Mouse (Mus musculus): ENCODE results near the gene Lmtk2.

Lmtk2 gene

GRCm38 (mm10) chr5:144218061-144218460 is 117.8 kb downstream of the Lmtk2 start:
- DNase-seq (ENCODE audit: low spot score), result no peak

DNA sequence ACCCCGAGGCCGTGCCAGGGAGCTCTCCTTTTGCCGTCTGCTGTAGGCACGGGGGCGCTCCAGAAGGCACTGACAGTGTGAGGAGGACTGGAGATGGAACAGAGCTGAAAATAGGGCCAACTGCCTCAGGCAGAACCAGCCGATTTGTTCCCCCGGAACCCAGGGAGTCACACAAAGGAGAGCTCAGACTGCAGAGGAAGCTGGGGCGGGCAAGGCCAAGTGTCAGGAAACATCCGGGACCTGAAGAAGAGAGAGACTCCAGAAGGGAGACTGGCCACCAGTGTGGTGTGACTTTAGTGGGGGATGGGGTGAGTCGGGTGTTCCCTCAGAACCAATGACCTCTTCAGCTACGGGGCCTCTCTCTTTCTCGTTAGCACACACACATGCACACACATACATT is 119.1 kb downstream of the Lmtk2 start:
- no peak for DNase-seq (ENCODE audit: low spot score)

DNA sequence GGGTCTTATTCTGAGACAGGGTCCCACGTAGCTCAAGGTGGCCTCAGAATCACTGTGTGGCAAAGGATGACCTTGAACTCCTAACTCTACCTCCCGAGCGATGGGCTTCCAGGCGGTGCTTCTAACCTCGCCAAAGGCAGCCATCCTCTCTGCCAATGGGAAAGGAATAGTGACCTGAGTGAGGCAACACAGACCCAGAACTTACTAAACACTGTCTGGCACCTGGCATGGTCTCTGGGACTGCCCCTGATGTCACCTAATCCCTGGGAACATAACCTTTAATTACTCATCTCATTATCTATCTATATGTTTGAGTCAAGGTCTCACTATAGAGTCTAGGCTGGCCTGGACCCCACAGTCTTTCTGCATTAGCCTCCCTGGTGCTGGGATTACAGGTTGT is 119.7 kb downstream of the Lmtk2 start:
- DNase-seq (ENCODE audit: low spot score), result no peak

GRCm38 (mm10) chr5:144221305-144221704 is 121.1 kb downstream of the Lmtk2 start:
- DNase-seq (ENCODE audit: low spot score), result no peak

DNA sequence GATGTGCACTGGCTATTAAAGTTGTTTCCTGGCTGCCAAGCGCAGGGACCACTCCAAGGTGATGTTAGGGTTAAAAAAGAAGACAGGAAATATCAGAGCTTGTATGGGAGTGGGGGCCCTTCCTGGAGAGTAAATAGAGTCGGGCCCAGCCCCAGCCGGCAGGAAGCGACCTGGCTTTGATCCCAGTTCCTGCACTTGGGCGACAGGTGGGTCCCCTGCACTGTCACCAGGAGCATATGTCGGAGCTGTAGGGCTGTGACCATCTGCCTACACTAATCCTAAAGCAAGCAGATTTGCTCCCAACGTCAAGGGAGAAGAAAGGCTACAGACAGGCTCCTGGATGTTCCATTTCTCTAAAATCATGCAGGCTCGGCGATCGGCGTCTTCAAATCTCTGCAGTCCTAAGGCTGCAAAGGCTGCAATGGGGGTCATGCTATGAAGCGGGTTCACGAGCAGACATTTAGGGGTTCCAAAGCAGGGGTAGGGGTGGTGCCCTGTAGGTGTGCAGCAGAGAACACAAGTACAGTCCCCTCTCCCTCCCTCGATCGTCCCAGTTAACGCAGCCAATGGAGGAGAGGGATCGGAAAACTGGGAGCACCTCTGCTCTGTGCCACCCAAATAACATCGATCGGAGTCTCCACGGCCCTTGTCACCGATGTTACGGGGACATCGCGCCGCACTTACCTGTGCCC is 122.7 kb downstream of the Lmtk2 start:
- DNase-seq (ENCODE audit: low spot score), result no peak

GRCm38 (mm10) chr5:144223503-144223862 is 123.2 kb downstream of the Lmtk2 start, which contains the start of gene Tecpr1:
TSS of gene Tecpr1 (minus strand) at chr5:144223615.
- DNase-seq (ENCODE audit: low spot score), result peak; percentile 90

DNA sequence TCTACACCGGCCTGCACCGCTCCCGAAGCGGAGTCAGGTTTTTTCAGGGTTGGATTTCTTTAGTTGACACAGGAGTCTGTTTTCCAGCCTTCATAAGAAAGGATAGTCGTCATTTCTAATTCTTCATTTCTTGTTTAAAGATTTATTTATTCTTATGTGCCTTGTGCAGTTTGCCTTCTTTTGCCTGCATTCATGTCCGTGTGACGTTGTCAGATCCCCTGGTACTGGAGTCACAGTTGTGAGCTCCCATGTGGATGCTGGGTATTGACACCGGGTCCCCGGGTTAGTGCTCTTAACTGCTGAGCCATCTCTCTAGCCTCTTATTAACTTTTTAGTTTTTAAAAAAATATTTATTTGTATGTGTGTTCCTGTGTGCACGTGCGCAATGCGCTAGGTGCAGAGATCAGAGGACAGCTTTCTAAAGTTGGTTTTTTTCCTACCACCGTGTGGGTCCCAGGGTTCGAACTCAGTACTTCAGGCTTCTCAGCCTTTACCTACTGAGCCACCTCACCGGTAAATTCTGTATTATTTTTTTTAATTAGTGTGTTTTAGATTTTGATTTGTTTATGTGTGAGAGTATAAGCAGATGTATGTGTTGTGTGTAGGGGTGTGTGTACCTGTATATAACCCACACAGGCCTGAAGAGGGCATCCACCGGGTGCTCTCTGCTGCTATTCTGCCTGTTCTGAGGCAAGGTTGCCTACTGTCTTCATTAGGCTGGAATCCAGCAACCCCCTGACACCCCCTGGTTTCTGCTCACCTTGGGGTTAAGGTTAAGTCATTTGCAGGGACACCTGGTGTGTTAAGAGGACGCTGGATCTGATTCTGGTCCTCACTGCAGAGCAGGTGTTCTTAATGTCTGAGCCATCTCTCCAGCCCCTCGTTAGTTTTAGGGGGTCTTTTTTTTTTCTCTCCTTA is 123.9 kb downstream of the Lmtk2 start:
- DNase-seq (ENCODE audit: low spot score), result no peak

GRCm38 (mm10) chr5:144226220-144226619 is 126.0 kb downstream of the Lmtk2 start:
- DNase-seq (ENCODE audit: low spot score), result no peak

DNA sequence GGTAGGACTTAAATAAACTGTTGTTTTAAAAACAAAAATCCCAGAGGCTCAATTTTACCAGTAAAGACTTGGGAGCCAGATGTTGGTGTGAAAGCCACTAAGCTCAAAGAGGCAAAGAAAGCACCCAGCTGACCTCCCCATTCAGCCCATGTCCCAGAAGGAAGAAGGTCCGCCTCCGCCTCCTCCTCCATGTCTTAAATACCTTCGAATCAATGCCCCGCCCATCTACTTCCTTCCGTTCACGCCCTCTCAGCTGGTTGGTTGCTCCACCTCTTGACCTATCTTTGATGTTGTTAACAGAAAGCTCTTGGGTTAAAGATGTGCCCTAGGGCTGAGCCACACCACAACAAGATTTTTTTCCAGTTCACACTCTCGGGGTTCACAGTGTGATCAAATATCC is 130.0 kb downstream of the Lmtk2 start:
- no peak for DNase-seq (ENCODE audit: low spot score)

- no peak for DNase-seq (ENCODE audit: low spot score)
Measured at GRCm38 (mm10) chr5:144231410-144231809, 131.2 kb downstream of the Lmtk2 start.

- no peak for DNase-seq (ENCODE audit: low spot score)
Measured at GRCm38 (mm10) chr5:144232531-144232930, 132.3 kb downstream of the Lmtk2 start.

GRCm38 (mm10) chr5:144234222-144234621 is 134.0 kb downstream of the Lmtk2 start:
- no peak for DNase-seq (ENCODE audit: low spot score)

DNA sequence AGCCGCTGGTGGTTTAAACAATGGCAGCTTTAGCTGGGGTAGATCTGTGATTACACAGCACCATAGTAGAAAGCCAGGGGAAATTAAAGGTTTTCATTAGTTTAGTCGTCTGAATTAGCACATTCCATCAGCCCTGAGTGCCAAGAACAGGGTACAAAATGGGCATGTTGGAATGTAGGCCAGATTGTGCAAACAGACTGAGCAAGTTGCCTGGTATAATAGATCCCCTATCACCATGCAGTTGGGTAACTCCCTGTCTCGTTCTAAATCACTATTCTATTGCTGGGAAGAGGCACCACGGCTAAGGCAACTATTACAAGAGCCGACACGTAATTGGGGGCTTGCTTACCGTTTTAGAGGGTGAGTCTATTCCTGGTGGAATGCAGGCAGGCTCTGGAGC is 134.5 kb downstream of the Lmtk2 start:
- no peak for DNase-seq (ENCODE audit: low spot score)
